Mouse (Mus musculus): ENCODE measurements around the gene Uspl1.

Uspl1 gene

GRCm38 (mm10) chr5:149257518-149258281 is 73.5 kb downstream of the Uspl1 start:
- no peak for DNase-seq (ENCODE audit: low spot score)

- DNase-seq (ENCODE audit: low spot score), result no peak
Measured at GRCm38 (mm10) chr5:149259093-149259492, 74.9 kb downstream of the Uspl1 start.

- DNase-seq (ENCODE audit: low spot score), result no peak
Measured at GRCm38 (mm10) chr5:149261449-149261848, 77.3 kb downstream of the Uspl1 start.

- DNase-seq (ENCODE audit: low spot score), result no peak
Measured at GRCm38 (mm10) chr5:149261866-149262265, 77.7 kb downstream of the Uspl1 start.

GRCm38 (mm10) chr5:149264405-149264804 is 80.3 kb downstream of the Uspl1 start, which contains the start of gene Alox5ap:
Alox5ap (plus strand) TSS chr5:149264767.
- DNase-seq (ENCODE audit: low spot score), result no peak

GRCm38 (mm10) chr5:149264878-149265279 is 80.7 kb downstream of the Uspl1 start:
- DNase-seq (ENCODE audit: low spot score), result no peak
